Mouse (Mus musculus) olfactory bulb, adult 2 months (tissue): ENCODE measurements around the gene Ttc41. TPM values are rescaled to one million over a fixed set of nuclear protein-coding genes. Genes with fewer than 3 reads are reported as not detected.

Experiments
- H3K27ac ChIP-seq: fragments of 200-500 bp; 2 replicates; pipeline ENCODE4 v1.5.1; 2012; ENCODE audit warnings: low read depth, low read length; ENCODE audit not compliant: insufficient read depth
- H3K4me1 ChIP-seq: fragments of 200-500 bp; 2 replicates; pipeline ENCODE4 v1.6.1; 2012; ENCODE audit warnings: low read length; ENCODE audit not compliant: control insufficient read depth, insufficient read depth
- H3K4me3 ChIP-seq: fragments of 200-500 bp; 2 replicates; pipeline ENCODE4 v1.5.1; 2012; ENCODE audit warnings: mild to moderate bottlenecking, low read depth, low read length, moderate library complexity; ENCODE audit not compliant: insufficient read depth
- CTCF ChIP-seq: fragments of 200-500 bp; IDR thresholded peaks from 2 replicates; pipeline ENCODE4 v1.5.1; 2012; ENCODE audit warnings: low read depth, mild to moderate bottlenecking, low read length, moderate library complexity; ENCODE audit not compliant: insufficient read depth
- POLR2A ChIP-seq: fragments of 200-500 bp; IDR thresholded peaks from 2 replicates; pipeline ENCODE4 v1.6.1; 2012; ENCODE audit warnings: mild to moderate bottlenecking, low read depth, low read length, moderate library complexity; ENCODE audit not compliant: insufficient read depth
- WGBS: fragments of 180-500 bp; shearing (Covaris S2); methylation state at CpG from one replicate; pipeline ENCODE4 v1.1.7; 2018; 5-methylcytosine and 5-hydroxymethylcytosine counted together
- polyA plus RNA-seq: library from polyadenylated mRNA; stranded (reverse); fragments of >200 nt; gene quantifications from 2 replicates; pipeline ENCODE4 v1.2.4, GENCODE M21; 2012; ENCODE audit warnings: low replicate concordance; ENCODE audit not compliant: missing spikeins, insufficient read depth, insufficient read length

Ttc41 gene
- polyA plus RNA-seq, 1 experiment = not detected

DNA sequence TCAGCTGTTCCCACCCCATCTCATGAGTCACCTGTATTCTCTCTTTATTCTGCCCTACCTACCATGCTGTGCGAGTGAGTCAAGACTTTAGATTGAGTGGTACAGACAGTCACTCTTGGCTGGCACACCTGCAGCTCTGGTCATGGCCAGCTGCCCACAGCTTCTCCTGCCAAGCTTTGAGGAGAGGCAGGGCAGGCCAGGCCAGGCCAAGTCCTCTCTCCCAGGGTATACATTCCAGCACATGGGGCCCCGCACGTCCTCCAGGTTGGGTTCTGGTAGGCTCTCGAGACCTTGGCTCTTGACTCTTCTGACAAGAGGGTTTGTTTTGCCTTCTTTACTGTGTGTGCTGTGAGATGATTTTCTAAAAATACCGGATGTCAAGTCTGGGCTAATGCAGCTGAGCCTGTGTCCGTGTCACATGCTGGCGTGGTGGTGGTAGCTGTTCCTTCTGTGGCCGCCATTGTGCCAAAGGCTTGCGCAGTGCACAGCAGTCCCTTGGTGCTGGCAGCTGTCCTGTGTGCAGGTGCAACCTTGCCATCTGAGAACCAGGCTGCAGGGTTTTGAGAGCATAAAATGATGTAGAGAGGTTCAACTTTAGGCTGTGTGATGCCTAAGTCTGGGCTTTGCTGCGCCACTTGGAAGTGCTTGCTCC is 120.4 kb downstream of the Ttc41 start:
- TF ChIP-seq POLR2A = no peak
- TF ChIP-seq CTCF = no peak
- Histone ChIP-seq H3K27ac (0 out of 2 replicates have a peak overlapping the region, but pooled peaks have one; percentile 1), H3K4me1 (peaks cover 10% of the 10 kb centered on the region), H3K4me3 (no peak overlapping the region)
- WGBS = 84% methylated on average over 10 of the region's 10 CpGs

Other genes with a start within 250 kb of the Ttc41 start
- not detected in 2 replicates for gene Syn3, start 206.9 kb upstream of the Ttc41 start, polyA plus RNA-seq
- gene Hsp90b1, start 302 bp upstream of the Ttc41 start, polyA plus RNA-seq = 189 TPM in 1 of 2 replicates, not detected in the other
- not detected in 2 replicates for gene Gm49358, start 58.2 kb downstream of the Ttc41 start, polyA plus RNA-seq
- gene Nt5dc3, start 73.2 kb downstream of the Ttc41 start, polyA plus RNA-seq = not detected in 2 replicates